Mouse (Mus musculus) MEL (cell line): ENCODE measurements around the gene Grk4. TPM values are rescaled to one million over a fixed set of nuclear protein-coding genes. Genes with fewer than 3 reads are reported as not detected.

ENCODE experiments used
- DNase-seq: peaks from one replicate; pipeline ENCODE4 v3.0.0; 2011; ENCODE audit warnings: low read depth, low spot score
- H3K27ac ChIP-seq: 2 replicates; pipeline ENCODE4 v1.5.1; 2012; ENCODE audit warnings: low read depth, mild to moderate bottlenecking, control low read depth, low read length, moderate library complexity; ENCODE audit not compliant: control insufficient read depth
- H3K27me3 ChIP-seq, 2 experiments: fragments of 150-350 bp in 1 of 2; sonication (generic) in 1 of 2; 2 replicates each; pipeline ENCODE4 v1.6.1; 2012; ENCODE audit warnings: low read length in 2 of 2, mild to moderate bottlenecking in 2 of 2, improper control_type of control experiment in 1 of 2, moderate library complexity in 1 of 2; ENCODE audit not compliant: insufficient read depth in 2 of 2, control insufficient read depth in 1 of 2
- H3K36me3 ChIP-seq, 2 experiments: 2 replicates each; pipeline ENCODE4 v1.6.1; 2012 to 2014; ENCODE audit warnings: low read length in 2 of 2, improper control_type of control experiment in 1 of 2, inconsistent platforms in 1 of 2, mild to moderate bottlenecking in 1 of 2; ENCODE audit not compliant: insufficient read depth in 2 of 2, control insufficient read depth in 1 of 2
- H3K4me1 ChIP-seq, 2 experiments: fragments of 150-350 bp in 1 of 2; sonication (generic) in 1 of 2; 2 replicates each; pipeline ENCODE4 v1.6.1; 2012; ENCODE audit warnings: low read length in 2 of 2, improper control_type of control experiment in 1 of 2, mild to moderate bottlenecking in 1 of 2; ENCODE audit not compliant: insufficient read depth in 2 of 2, control insufficient read depth in 1 of 2
- H3K4me3 ChIP-seq, 2 experiments: fragments of 150-350 bp in 1 of 2; sonication (generic) in 1 of 2; 2 replicates each; pipeline ENCODE4 v1.5.1; 2012; ENCODE audit warnings: low read depth in 2 of 2, low read length in 2 of 2, mild to moderate bottlenecking in 2 of 2, moderate library complexity in 2 of 2, control low read depth in 1 of 2, improper control_type of control experiment in 1 of 2; ENCODE audit not compliant: control insufficient read depth in 1 of 2, insufficient read depth in 1 of 2
- H3K79me2 ChIP-seq: 2 replicates; pipeline ENCODE4 v1.6.1; 2012; ENCODE audit warnings: mild to moderate bottlenecking, low read length, moderate library complexity; ENCODE audit not compliant: control insufficient read depth, poor library complexity, insufficient read depth
- H3K9ac ChIP-seq: 2 replicates; pipeline ENCODE4 v1.6.1; 2012; ENCODE audit warnings: low read depth, mild to moderate bottlenecking, control low read depth, low read length, moderate library complexity; ENCODE audit not compliant: control insufficient read depth, poor library complexity, severe bottlenecking
- H3K9me3 ChIP-seq: fragments of 150-350 bp; sonication (generic); replicated peaks from 2 replicates; pipeline ENCODE4 v1.6.1; 2012; ENCODE audit warnings: mild to moderate bottlenecking, low read length, improper control_type of control experiment, moderate library complexity; ENCODE audit not compliant: insufficient read depth
- BHLHE40 ChIP-seq: IDR thresholded peaks from 2 replicates; pipeline ENCODE4 v1.6.1; 2012; ENCODE audit warnings: low read depth, mild to moderate bottlenecking, inconsistent platforms, low read length, improper control_type of control experiment, borderline replicate concordance
- CHD1 ChIP-seq: IDR thresholded peaks from 2 replicates; pipeline ENCODE4 v1.6.1; 2012; ENCODE audit warnings: low read depth, mild to moderate bottlenecking, inconsistent platforms, low read length, improper control_type of control experiment
- CHD2 ChIP-seq: IDR thresholded peaks from 2 replicates; pipeline ENCODE4 v1.6.1; 2011; ENCODE audit warnings: low read length, improper control_type of control experiment
- CTCF ChIP-seq, 3 experiments: IDR thresholded peaks in 2 of 3; conservative IDR thresholded peaks in 1 of 3; 2 replicates each; pipeline ENCODE4 v1.5.1; 2011 to 2012; ENCODE audit warnings: low read length in 3 of 3, low read depth in 2 of 3, mild to moderate bottlenecking in 2 of 3, improper control_type of control experiment in 1 of 3, inconsistent platforms in 1 of 3, mixed read lengths in 1 of 3, moderate library complexity in 1 of 3; ENCODE audit not compliant: control insufficient read depth in 1 of 3, insufficient read depth in 1 of 3, poor library complexity in 1 of 3, severe bottlenecking in 1 of 3
- EP300 ChIP-seq, 2 experiments: IDR thresholded peaks; 2 replicates each; pipeline ENCODE4 v1.6.1; 2011; ENCODE audit warnings: improper control_type of control experiment in 2 of 2, low read length in 2 of 2, low read depth in 1 of 2, mild to moderate bottlenecking in 1 of 2
- ETS1 ChIP-seq: IDR thresholded peaks from 2 replicates; pipeline ENCODE4 v1.6.1; 2012; ENCODE audit warnings: low read depth, mild to moderate bottlenecking, inconsistent platforms, low read length, improper control_type of control experiment, moderate library complexity
- GATA1 ChIP-seq: IDR thresholded peaks from 2 replicates; pipeline ENCODE4 v1.6.1; 2011; ENCODE audit warnings: low read depth, low read length, improper control_type of control experiment
- KAT2A ChIP-seq: conservative IDR thresholded peaks from 2 replicates; pipeline ENCODE4 v1.6.1; 2012; ENCODE audit warnings: low read depth, low read length, improper control_type of control experiment, inconsistent platforms
- MAX ChIP-seq: IDR thresholded peaks from 2 replicates; pipeline ENCODE4 v1.6.1; 2011; ENCODE audit warnings: low read length, improper control_type of control experiment
- MEF2A ChIP-seq: IDR thresholded peaks from 2 replicates; pipeline ENCODE4 v1.6.1; 2014; ENCODE audit warnings: low read depth, mild to moderate bottlenecking, inconsistent platforms, low read length, improper control_type of control experiment; ENCODE audit not compliant: poor library complexity, insufficient replicate concordance, severe bottlenecking; ENCODE audit errors: extremely low read depth
- MYB ChIP-seq: IDR thresholded peaks from 2 replicates; pipeline ENCODE4 v1.6.1; 2011; ENCODE audit warnings: mild to moderate bottlenecking, low read depth, low read length, improper control_type of control experiment
- MYC ChIP-seq: IDR thresholded peaks from 2 replicates; pipeline ENCODE4 v1.6.1; 2011; ENCODE audit warnings: low read depth, mild to moderate bottlenecking, low read length, improper control_type of control experiment, moderate library complexity
- NELFE ChIP-seq: IDR thresholded peaks from 2 replicates; pipeline ENCODE4 v1.6.1; 2011; ENCODE audit warnings: low read depth, low read length, improper control_type of control experiment
- POLR2A ChIP-seq, 2 experiments: IDR thresholded peaks; 2 replicates each; pipeline ENCODE4 v1.6.1; 2011 to 2012; ENCODE audit warnings: low read length in 2 of 2, mild to moderate bottlenecking in 2 of 2, control low read depth in 1 of 2, improper control_type of control experiment in 1 of 2, low read depth in 1 of 2, moderate library complexity in 1 of 2; ENCODE audit not compliant: control insufficient read depth in 1 of 2, insufficient read depth in 1 of 2, poor library complexity in 1 of 2
- POLR2AphosphoS2 ChIP-seq: IDR thresholded peaks from 2 replicates; pipeline ENCODE4 v1.6.1; 2011; ENCODE audit warnings: low read length, improper control_type of control experiment
- RAD21 ChIP-seq: IDR thresholded peaks from 2 replicates; pipeline ENCODE4 v1.6.1; 2011; ENCODE audit warnings: mild to moderate bottlenecking, low read depth, low read length, improper control_type of control experiment
- RCOR1 ChIP-seq: IDR thresholded peaks from 2 replicates; pipeline ENCODE4 v1.6.1; 2012; ENCODE audit warnings: low read depth, mild to moderate bottlenecking, inconsistent platforms, low read length, improper control_type of control experiment
- SIN3A ChIP-seq: IDR thresholded peaks from 2 replicates; pipeline ENCODE4 v1.6.1; 2012; ENCODE audit warnings: low read length, improper control_type of control experiment, inconsistent platforms
- SMC3 ChIP-seq: IDR thresholded peaks from 2 replicates; pipeline ENCODE4 v1.6.1; 2011; ENCODE audit warnings: low read depth, low read length, improper control_type of control experiment
- TBP ChIP-seq: IDR thresholded peaks from 2 replicates; pipeline ENCODE4 v1.8.0; 2011; ENCODE audit warnings: low read depth, low read length, improper control_type of control experiment
- TCF12 ChIP-seq: IDR thresholded peaks from 2 replicates; pipeline ENCODE4 v1.6.1; 2014; ENCODE audit warnings: low read depth, mild to moderate bottlenecking, inconsistent platforms, low read length, improper control_type of control experiment, moderate library complexity
- UBTF ChIP-seq: IDR thresholded peaks from 2 replicates; pipeline ENCODE4 v1.6.1; 2012; ENCODE audit warnings: low read depth, mild to moderate bottlenecking, inconsistent platforms, low read length, improper control_type of control experiment, moderate library complexity, borderline replicate concordance; ENCODE audit not compliant: insufficient read depth
- USF1 ChIP-seq: IDR thresholded peaks from 2 replicates; pipeline ENCODE4 v1.6.1; 2014; ENCODE audit warnings: low read depth, mild to moderate bottlenecking, inconsistent platforms, low read length, improper control_type of control experiment, moderate library complexity
- ZC3H11A ChIP-seq: IDR thresholded peaks from 2 replicates; pipeline ENCODE4 v1.6.1; 2012; ENCODE audit warnings: low read depth, mild to moderate bottlenecking, inconsistent platforms, low read length, improper control_type of control experiment
- ZNF384 ChIP-seq: IDR thresholded peaks from 2 replicates; pipeline ENCODE4 v1.6.1; 2012; ENCODE audit warnings: low read depth, mild to moderate bottlenecking, inconsistent platforms, low read length, improper control_type of control experiment
- polyA plus RNA-seq, 2 experiments: library from polyadenylated mRNA; stranded (reverse) in 1 of 2; unstranded in 1 of 2; fragments of >175 nt in 1 of 2; fragments of >200 nt in 1 of 2; gene quantifications; 2 replicates each; pipeline versions ENCODE4 v1.2.1 to v1.2.4; 2012; ENCODE audit warnings: low replicate concordance in 2 of 2, low read depth in 1 of 2; ENCODE audit not compliant: insufficient read length in 2 of 2, insufficient read depth in 1 of 2, missing spikeins in 1 of 2
- total RNA-seq: library from RNA; depleted of rRNA; stranded (reverse); fragments of 300-350 nt; gene quantifications from 2 replicates; pipeline ENCODE4 v1.2.3, GENCODE M21; 2012

The Grk4 gene
- total and polyA plus RNA-seq, 3 experiments = 0.70 to 0.81 TPM; not detected in 1

DNA sequence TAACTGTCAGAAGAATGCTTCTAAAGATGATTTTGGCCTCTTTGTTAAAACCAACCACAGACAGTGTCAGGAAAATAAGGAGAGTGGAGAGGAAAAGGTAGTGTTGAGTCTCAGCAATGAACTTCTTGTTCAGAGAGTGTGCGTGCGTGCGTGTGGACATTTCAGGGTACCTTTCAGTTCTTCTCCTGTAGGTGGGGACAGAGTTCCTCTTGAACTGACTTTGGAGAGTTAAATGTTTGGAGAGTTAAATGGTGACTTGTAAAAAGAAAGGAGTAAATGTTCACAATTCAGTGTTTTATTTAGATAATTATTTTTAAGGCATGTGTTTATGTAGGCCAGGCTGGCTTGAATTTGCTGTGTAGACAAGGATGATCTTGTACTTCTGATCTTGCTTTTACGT is 10.1 kb downstream of the Grk4 start:
- TF ChIP-seq ZC3H11A (peak; percentile 23; the same call in 1 of the 2 replicates), CHD2 (no peak), SMC3 (peak; percentile 50), MYC (no peak), SIN3A (0 out of 2 replicates have a peak, but pooled peaks have one; percentile 17), RCOR1 (no peak), CTCF (IDR thresholded peaks at IDR 0.05 in 2 of 3, conservative IDR thresholded peaks at IDR 0.05 in 1 of 3; ENCODE audit: control insufficient read depth in 1 of 3, insufficient read depth in 1 of 3, low read depth in 2 of 3, low read length in 3 of 3, poor library complexity in 1 of 3, severe bottlenecking in 1 of 3) (peak; percentile 23 to 71 (median 29); a peak in 5 of 6 replicates), RAD21 (peak; percentile 67)
- H3K9ac ChIP-seq = no peak overlapping the region
- no peaks in the 10 kb centered on the region for H3K4me1 ChIP-seq
- no peaks in the 10 kb centered on the region; a peak in 1 of 4 replicates for H3K36me3 ChIP-seq
- H3K9me3 ChIP-seq = no peaks in the 10 kb centered on the region
- no peaks in the 10 kb centered on the region for H3K27me3 ChIP-seq
- H3K4me3 ChIP-seq = no peak overlapping the region
- no peaks in the 10 kb centered on the region for H3K79me2 ChIP-seq
- H3K27ac ChIP-seq = no peak overlapping the region
- peak; percentile 66 for DNase-seq

DNA sequence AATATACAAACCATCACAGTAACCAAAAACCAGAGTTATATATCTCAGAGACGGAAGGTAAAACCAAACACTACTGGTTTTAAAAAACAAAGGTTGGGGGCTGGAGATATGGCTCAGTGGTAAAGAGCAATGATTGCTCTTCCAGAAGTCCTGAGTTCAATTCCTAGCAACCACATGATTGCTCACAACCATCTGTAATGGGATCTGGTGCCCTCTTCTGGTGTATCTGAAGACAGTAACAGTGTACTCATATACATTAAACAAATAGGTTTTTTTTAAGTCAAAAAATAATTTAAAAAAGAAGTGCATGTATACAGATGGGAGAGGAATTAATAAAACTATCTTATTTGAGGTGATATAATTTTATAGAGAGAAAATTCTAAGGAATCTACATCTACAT is 29.7 kb downstream of the Grk4 start:
- H3K36me3 ChIP-seq = peaks cover 0 to 10% of the 10 kb centered on the region in 2 experiments; a peak in 2 of 4 replicates
- H3K27me3 ChIP-seq = no peaks in the 10 kb centered on the region
- no peak for DNase-seq
- H3K27ac ChIP-seq = no peak overlapping the region
- no peak overlapping the region for H3K9ac ChIP-seq
- no peaks in the 10 kb centered on the region for H3K9me3 ChIP-seq
- no peaks in the 10 kb centered on the region for H3K79me2 ChIP-seq
- no peak overlapping the region for H3K4me3 ChIP-seq
- TF ChIP-seq ZC3H11A = peak; percentile 34
- 0 out of 2 replicates have a peak, but pooled peaks have one; percentile 24 for TF ChIP-seq ZNF384
- no peak for TF ChIP-seq POLR2A (IDR thresholded peaks at IDR 0.05; ENCODE audit: control insufficient read depth in 1 of 2, insufficient read depth in 1 of 2, low read depth in 1 of 2, low read length in 2 of 2, poor library complexity in 1 of 2)
- TF ChIP-seq TBP = no peak
- TF ChIP-seq RAD21 = peak; percentile 45
- no peak for TF ChIP-seq MEF2A
- TF ChIP-seq CTCF (IDR thresholded peaks at IDR 0.05 in 2 of 3, conservative IDR thresholded peaks at IDR 0.05 in 1 of 3; ENCODE audit: control insufficient read depth in 1 of 3, insufficient read depth in 1 of 3, low read depth in 2 of 3, low read length in 3 of 3, poor library complexity in 1 of 3, severe bottlenecking in 1 of 3) = peak in 2 of 3 experiments; percentile 17 to 56; a peak in 3 of 6 replicates
- TF ChIP-seq SMC3 = peak; percentile 50
- no peak for TF ChIP-seq BHLHE40
- 0 out of 4 replicates have a peak, but pooled peaks cover 0 to 2% of the 10 kb centered on the region in 2 experiments for H3K4me1 ChIP-seq

DNA sequence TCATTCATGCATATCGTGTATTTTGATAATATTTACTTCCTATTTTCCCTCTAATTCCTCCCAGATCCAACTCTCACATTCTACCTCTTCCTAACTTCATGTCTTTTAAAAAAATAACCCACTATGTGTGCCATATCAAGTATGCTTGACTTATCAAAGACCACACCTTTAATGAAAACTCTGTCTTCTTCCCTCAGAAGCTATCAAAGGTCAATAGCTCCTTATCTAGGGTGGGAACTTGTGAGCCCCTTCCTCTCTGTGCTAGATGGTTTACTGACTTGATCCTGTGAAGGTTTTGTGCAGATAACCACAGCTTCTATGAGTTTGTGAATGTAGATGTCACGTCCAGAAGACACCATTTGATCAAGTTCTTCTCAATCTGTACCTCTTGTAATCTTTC is 32.6 kb downstream of the Grk4 start:
- no peaks in the 10 kb centered on the region for H3K9me3 ChIP-seq
- TF ChIP-seq MAX = no peak
- no peak for TF ChIP-seq BHLHE40
- TF ChIP-seq MYC = no peak
- no peak for TF ChIP-seq CHD2
- no peak for TF ChIP-seq UBTF
- no peak for TF ChIP-seq KAT2A
- TF ChIP-seq TBP = no peak
- TF ChIP-seq POLR2AphosphoS2 = no peak
- TF ChIP-seq MYB = no peak
- no peak for TF ChIP-seq ETS1
- no peak for TF ChIP-seq USF1
- TF ChIP-seq ZNF384 = peak; percentile 25; the same call in 1 of the 2 replicates
- peak; percentile 49 to 55; a peak in 3 of 4 replicates for TF ChIP-seq EP300 (IDR thresholded peaks at IDR 0.05; ENCODE audit: low read depth in 1 of 2, low read length in 2 of 2)
- peak; percentile 62 for TF ChIP-seq TCF12
- peak; percentile 52 for TF ChIP-seq GATA1
- TF ChIP-seq NELFE = no peak
- no peak for TF ChIP-seq CHD1

More for the DNA sequence above, 32.6 kb downstream of the Grk4 start:
- Histone ChIP-seq H3K9ac (no peak overlapping the region), H3K4me3 (no peak overlapping the region), H3K79me2 (no peaks in the 10 kb centered on the region), H3K27ac (no peak overlapping the region), H3K27me3 (no peaks in the 10 kb centered on the region; a peak in 1 of 4 replicates), H3K36me3 (peaks cover 0 to 10% of the 10 kb centered on the region in 2 experiments; a peak in 2 of 4 replicates), H3K4me1 (0 out of 4 replicates have a peak, but pooled peaks cover 0 to 2% of the 10 kb centered on the region in 2 experiments)
- DNase-seq = peak; percentile 23
